Mouse (Mus musculus): ENCODE measurements around the gene Invs.

Gene Invs

GRCm38 (mm10) chr4:48279498-48280134, at the start of gene Invs, which contains the start of gene Erp44:
Gene Invs (plus strand): TSS chr4:48279760.
Gene Erp44 (minus strand): TSS chr4:48279558.
- DNase-seq (ENCODE audit: low spot score), result peak; percentile 97

GRCm38 (mm10) chr4:48236721-48237120, 42.8 kb upstream of the Invs start:
- DNase-seq (ENCODE audit: low spot score), result no peak

- no peak for DNase-seq (ENCODE audit: low spot score)
Measured at GRCm38 (mm10) chr4:48239046-48239445, 40.5 kb upstream of the Invs start.

GRCm38 (mm10) chr4:48242482-48242881, 37.1 kb upstream of the Invs start:
- no peak for DNase-seq (ENCODE audit: low spot score)

- no peak for DNase-seq (ENCODE audit: low spot score)
Measured at GRCm38 (mm10) chr4:48243737-48244136, 35.8 kb upstream of the Invs start.

GRCm38 (mm10) chr4:48244280-48244679, 35.3 kb upstream of the Invs start:
- no peak for DNase-seq (ENCODE audit: low spot score)

GRCm38 (mm10) chr4:48253266-48253665, 26.3 kb upstream of the Invs start:
- no peak for DNase-seq (ENCODE audit: low spot score)

- no peak for DNase-seq (ENCODE audit: low spot score)
Measured at GRCm38 (mm10) chr4:48258045-48258444, 21.5 kb upstream of the Invs start.

GRCm38 (mm10) chr4:48267683-48268082, 11.9 kb upstream of the Invs start:
- DNase-seq (ENCODE audit: low spot score), result no peak

- no peak for DNase-seq (ENCODE audit: low spot score)
Measured at GRCm38 (mm10) chr4:48268127-48268526, 11.4 kb upstream of the Invs start.

GRCm38 (mm10) chr4:48270532-48270931, 9.0 kb upstream of the Invs start:
- DNase-seq (ENCODE audit: low spot score), result no peak

GRCm38 (mm10) chr4:48271838-48272237, 7.7 kb upstream of the Invs start:
- no peak for DNase-seq (ENCODE audit: low spot score)

- DNase-seq (ENCODE audit: low spot score), result no peak
Measured at GRCm38 (mm10) chr4:48273119-48273829, 6.3 kb upstream of the Invs start.

- no peak for DNase-seq (ENCODE audit: low spot score)
Measured at GRCm38 (mm10) chr4:48275736-48276135, 3.8 kb upstream of the Invs start.

- DNase-seq (ENCODE audit: low spot score), result no peak
Measured at GRCm38 (mm10) chr4:48277011-48277410, 2.5 kb upstream of the Invs start.

GRCm38 (mm10) chr4:48278757-48279497, 633 bp upstream of the Invs start:
- peak; percentile 47 for DNase-seq (ENCODE audit: low spot score)

GRCm38 (mm10) chr4:48281121-48281520, 1.6 kb downstream of the Invs start:
- DNase-seq (ENCODE audit: low spot score), result no peak

- peak; percentile 25 for DNase-seq (ENCODE audit: low spot score)
Measured at GRCm38 (mm10) chr4:48287086-48287757, 7.7 kb downstream of the Invs start.

- DNase-seq (ENCODE audit: low spot score), result no peak
Measured at GRCm38 (mm10) chr4:48314814-48315213, 35.3 kb downstream of the Invs start.

GRCm38 (mm10) chr4:48316036-48316435, 36.5 kb downstream of the Invs start:
- no peak for DNase-seq (ENCODE audit: low spot score)

GRCm38 (mm10) chr4:48321276-48321675, 41.7 kb downstream of the Invs start:
- DNase-seq (ENCODE audit: low spot score), result peak; percentile 9

GRCm38 (mm10) chr4:48322095-48322494, 42.5 kb downstream of the Invs start:
- peak; percentile 38 for DNase-seq (ENCODE audit: low spot score)
